ENCODE assay signal across 8 mouse cellular contexts in genomic region chrX:112601306-112602120, GRCm38 (mm10). TPM values are rescaled to one million over a fixed set of nuclear protein-coding genes. Genes with fewer than 3 reads are reported as not detected.
DNase-seq lines count a peak whose midpoint lies in the region; ATAC-seq and TF ChIP-seq lines count a peak whose summit lies in the region.

No protein-coding gene starts in this region.

- H3K9ac ChIP-seq in forebrain, embryonic 11.5 days (ENCODE audit: low read length), result peak overlapping the region; percentile 78
- H3K9ac ChIP-seq in hindbrain, embryonic 16.5 days (ENCODE audit: low read depth, low read length), result peak overlapping the region; percentile 83

- H3K4me2 ChIP-seq in forebrain, embryonic 11.5 days (ENCODE audit: low read depth, low read length, severe bottlenecking), result peak overlapping the region; percentile 44
- H3K4me2 ChIP-seq in hindbrain, embryonic 16.5 days (ENCODE audit: low read length), result peak overlapping the region; percentile 50

- no peaks in the 10 kb centered on the region for H3K4me1 ChIP-seq in E14TG2a.4 (replicated peaks; ENCODE audit: low read depth, low read length)
- H3K4me1 ChIP-seq in forebrain, embryonic 11.5 days (replicated peaks; ENCODE audit: control insufficient read depth, insufficient read depth, low read length), result no peaks in the 10 kb centered on the region
- H3K4me1 ChIP-seq in hindbrain, embryonic 16.5 days (ENCODE audit: control insufficient read depth, insufficient read depth, low read depth, low read length), result no peaks in the 10 kb centered on the region

- TF ChIP-seq CTCF in E14TG2a.4 (conservative IDR thresholded peaks at IDR 0.05; ENCODE audit: low read length), result no peak
- TF ChIP-seq CTCF in brain, embryonic 14.5 days (IDR thresholded peaks at IDR 0.05; ENCODE audit: borderline replicate concordance, extremely low read depth, insufficient read depth, insufficient read length), result no peak

- H3K27me3 ChIP-seq in E14TG2a.4 (ENCODE audit: insufficient read depth, low read length), result peaks cover 11% of the 10 kb centered on the region
- H3K27me3 ChIP-seq in forebrain, embryonic 11.5 days (ENCODE audit: control insufficient read depth, insufficient read depth, low read length), result no peaks in the 10 kb centered on the region
- no peaks in the 10 kb centered on the region for H3K27me3 ChIP-seq in hindbrain, embryonic 16.5 days (replicated peaks; ENCODE audit: control insufficient read depth, insufficient read depth, low read length)

- TF ChIP-seq POLR2A in brain, embryonic 14.5 days (IDR thresholded peaks at IDR 0.05; ENCODE audit: borderline replicate concordance, extremely low read depth, insufficient read depth, insufficient read length, poor library complexity, severe bottlenecking), result 0 out of 2 replicates have a peak, but pooled peaks have one; percentile 4

- peak; percentile 61 for ATAC-seq in forebrain, embryonic 11.5 days (replicated peaks; ENCODE audit: low FRiP score)
- peak; percentile 70 for ATAC-seq in hindbrain, embryonic 16.5 days
- ATAC-seq in monocyte, adult 5-6 weeks (replicated peaks; ENCODE audit: insufficient number of reproducible peaks, low FRiP score, low TSS enrichment, poor library complexity, severe bottlenecking), result no peak

- H3K36me3 ChIP-seq in E14TG2a.4 (ENCODE audit: insufficient read depth, low read length), result no peaks in the 10 kb centered on the region
- no peaks in the 10 kb centered on the region for H3K36me3 ChIP-seq in forebrain, embryonic 11.5 days (ENCODE audit: control insufficient read depth, insufficient read depth, low read length)
- no peaks in the 10 kb centered on the region for H3K36me3 ChIP-seq in hindbrain, embryonic 16.5 days (ENCODE audit: control insufficient read depth, insufficient read depth, low read length)

- peak overlapping the region; percentile 58; the same call in 1 of the 2 replicates for H3K27ac ChIP-seq in forebrain, embryonic 11.5 days (ENCODE audit: low read depth, low read length)
- peak overlapping the region; percentile 83 for H3K27ac ChIP-seq in hindbrain, embryonic 16.5 days (ENCODE audit: low read depth, low read length)

- intact Hi-C loops in left cerebral cortex, postnatal 10 days (cut with DNase I), result no loop called here

- peak overlapping the region; percentile 76 for H3K4me3 ChIP-seq in E14TG2a.4 (replicated peaks; ENCODE audit: low read length)
- peak overlapping the region; percentile 54 for H3K4me3 ChIP-seq in forebrain, embryonic 11.5 days (ENCODE audit: low read depth, low read length)
- H3K4me3 ChIP-seq in hindbrain, embryonic 16.5 days (ENCODE audit: low read length), result peak overlapping the region; percentile 65

- peak; percentile 80 for DNase-seq in brain, embryonic 14.5 days (ENCODE audit: low read depth)
- peak; percentile 69 for DNase-seq in forebrain, embryonic 11.5 days (ENCODE audit: low spot score)
- peak; percentile 7 to 31 for DNase-seq in left cerebral cortex, postnatal 10 days (ENCODE audit: extremely low spot score in 1 of 2, low spot score in 2 of 2)
- DNase-seq in lung, postnatal 36 days, result peak; percentile 9
- peak; percentile 18 for DNase-seq in right cerebral cortex, postnatal 4 days

- 13% methylated on average over 38 of the region's 81 CpGs for WGBS in forebrain, embryonic 11.5 days
- WGBS in hindbrain, embryonic 16.5 days, result 18% methylated on average over 59 of the region's 81 CpGs

- H3K9me3 ChIP-seq in E14TG2a.4 (ENCODE audit: low read length), result no peaks in the 10 kb centered on the region
- no peaks in the 10 kb centered on the region for H3K9me3 ChIP-seq in forebrain, embryonic 11.5 days (ENCODE audit: control insufficient read depth, low read length)
- H3K9me3 ChIP-seq in hindbrain, embryonic 16.5 days (ENCODE audit: control insufficient read depth, low read length), result no peaks in the 10 kb centered on the region

RNA-seq across cellular contexts. Expression of gene Zfp711, which starts 1.2 kb away (rescaled TPM):
- 24.0 and 27.6 TPM in 2 replicates for polyA plus RNA-seq in brain, embryonic 14.5 days (2012; rRNA removed)
- polyA plus RNA-seq in forebrain, embryonic 11.5 days (2014; fragmentation: Nextera tagmentation; extraction: Ambion mirVana), result 19.1 and 24.3 TPM in 2 replicates
- polyA plus RNA-seq in hindbrain, embryonic 16.5 days (2015; fragmentation: Nextera tagmentation; extraction: Ambion mirVana), result 29.5 and 32.7 TPM in 2 replicates
- total RNA-seq in left cerebral cortex, postnatal 10 days (2021), result 10 to 100 TPM; 20.6 to 23.5 TPM
- total RNA-seq in monocyte, adult 5-6 weeks (2017), result not detected in 3 replicates

Comparison
In these comparisons a context has a peak if more than half of its experiments do, and no peak if none do; other contexts are left out.
1. DNase-seq: peak in every context shown above with its lines; median percentile 80 in brain, embryonic 14.5 days; 69 in forebrain, embryonic 11.5 days; 19 in left cerebral cortex, postnatal 10 days; 18 in right cerebral cortex, postnatal 4 days; 9 in lung, postnatal 36 days.